Mouse (Mus musculus): ENCODE results near the gene Tcf7l2. TPM values are rescaled to one million over a fixed set of nuclear protein-coding genes. Genes with fewer than 3 reads are reported as not detected.

Gene Tcf7l2
- polyA plus RNA-seq, 1 experiment: 5.4 TPM

GRCm38 (mm10) chr19:55925425-55925803 lies 183.8 kb downstream of the Tcf7l2 start:
- no peaks in the 10 kb centered on the region for H3K27me3 ChIP-seq (ENCODE audit: control insufficient read depth, insufficient read depth, insufficient read length)
- H3K36me3 ChIP-seq (ENCODE audit: control insufficient read depth, insufficient read depth): peaks cover 12% of the 10 kb centered on the region
- no peak overlapping the region for H3K4me2 ChIP-seq (ENCODE audit: low read depth)
- TF ChIP-seq MYOG (IDR thresholded peaks at IDR 0.05; ENCODE audit: control insufficient read depth in 1 of 3, insufficient read depth in 1 of 3, insufficient read length in 2 of 3, low read depth in 2 of 3) (no peak), TCF12 (IDR thresholded peaks at IDR 0.05; ENCODE audit: insufficient read depth, poor library complexity, severe bottlenecking) (no peak), POLR2A (IDR thresholded peaks at IDR 0.05; ENCODE audit: insufficient read length, low read depth) (no peak), TCF3 (IDR thresholded peaks at IDR 0.05; ENCODE audit: insufficient read length, low read depth) (no peak), SRF (IDR thresholded peaks at IDR 0.05; ENCODE audit: control insufficient read depth, insufficient read length, low read depth) (no peak), POLR2AphosphoS2 (IDR thresholded peaks at IDR 0.05; ENCODE audit: insufficient read length, low read depth) (no peak), CEBPB (IDR thresholded peaks at IDR 0.05; ENCODE audit: insufficient read depth, poor library complexity, severe bottlenecking) (no peak), E2F4 (IDR thresholded peaks at IDR 0.05; ENCODE audit: insufficient read depth) (no peak)
- no peak overlapping the region for H3K4me3 ChIP-seq
- no peak overlapping the region for H3ac ChIP-seq (ENCODE audit: control insufficient read depth, insufficient read length)
- H3K79me2 ChIP-seq (ENCODE audit: control insufficient read depth, insufficient read depth): no peaks in the 10 kb centered on the region

GRCm38 (mm10) chr19:55925804-55926521 lies 184.3 kb downstream of the Tcf7l2 start:
- no peaks in the 10 kb centered on the region for H3K27me3 ChIP-seq (ENCODE audit: control insufficient read depth, insufficient read depth, insufficient read length)
- H3ac ChIP-seq (ENCODE audit: control insufficient read depth, insufficient read length): no peak overlapping the region
- H3K4me2 ChIP-seq (ENCODE audit: low read depth): no peak overlapping the region
- peaks cover 8% of the 10 kb centered on the region for H3K36me3 ChIP-seq (ENCODE audit: control insufficient read depth, insufficient read depth)
- H3K79me2 ChIP-seq (ENCODE audit: control insufficient read depth, insufficient read depth): no peaks in the 10 kb centered on the region
- no peak overlapping the region for H3K4me3 ChIP-seq
- TF ChIP-seq MAX (IDR thresholded peaks at IDR 0.05; ENCODE audit: low read depth) (no peak), REST (IDR thresholded peaks at IDR 0.05; ENCODE audit: insufficient read depth, insufficient read length) (no peak), E2F4 (IDR thresholded peaks at IDR 0.05; ENCODE audit: insufficient read depth) (no peak), POLR2AphosphoS2 (IDR thresholded peaks at IDR 0.05; ENCODE audit: insufficient read length, low read depth) (no peak), TCF12 (IDR thresholded peaks at IDR 0.05; ENCODE audit: insufficient read depth, poor library complexity, severe bottlenecking) (no peak), POLR2A (IDR thresholded peaks at IDR 0.05; ENCODE audit: insufficient read length, low read depth) (no peak), MYOG (IDR thresholded peaks at IDR 0.05; ENCODE audit: control insufficient read depth in 1 of 3, insufficient read depth in 1 of 3, insufficient read length in 2 of 3, low read depth in 2 of 3) (no peak)

- no peaks in the 10 kb centered on the region for H3K79me2 ChIP-seq (ENCODE audit: control insufficient read depth, insufficient read depth)
- H3ac ChIP-seq (ENCODE audit: control insufficient read depth, insufficient read length): no peak overlapping the region
- H3K4me3 ChIP-seq: no peak overlapping the region
- no peak for TF ChIP-seq TCF3 (IDR thresholded peaks at IDR 0.05; ENCODE audit: insufficient read length, low read depth)
- TF ChIP-seq E2F4 (IDR thresholded peaks at IDR 0.05; ENCODE audit: insufficient read depth): no peak
- TF ChIP-seq MAX (IDR thresholded peaks at IDR 0.05; ENCODE audit: low read depth): no peak
- TF ChIP-seq POLR2A (IDR thresholded peaks at IDR 0.05; ENCODE audit: insufficient read length, low read depth): no peak
- TF ChIP-seq POLR2AphosphoS2 (IDR thresholded peaks at IDR 0.05; ENCODE audit: insufficient read length, low read depth): no peak
- no peak for TF ChIP-seq MYOG (IDR thresholded peaks at IDR 0.05; ENCODE audit: control insufficient read depth in 1 of 3, insufficient read depth in 1 of 3, insufficient read length in 2 of 3, low read depth in 2 of 3)
- no peak for TF ChIP-seq TCF12 (IDR thresholded peaks at IDR 0.05; ENCODE audit: insufficient read depth, poor library complexity, severe bottlenecking)
- TF ChIP-seq MYOD1 (IDR thresholded peaks at IDR 0.05; ENCODE audit: control insufficient read depth in 1 of 3, insufficient read length in 2 of 3, low read depth in 2 of 3): no peak
- TF ChIP-seq USF1 (IDR thresholded peaks at IDR 0.05; ENCODE audit: low read depth): no peak
- TF ChIP-seq REST (IDR thresholded peaks at IDR 0.05; ENCODE audit: insufficient read depth, insufficient read length): no peak
- TF ChIP-seq CEBPB (IDR thresholded peaks at IDR 0.05; ENCODE audit: insufficient read depth, poor library complexity, severe bottlenecking): no peak
- TF ChIP-seq SRF (IDR thresholded peaks at IDR 0.05; ENCODE audit: control insufficient read depth, insufficient read length, low read depth): no peak
- H3K36me3 ChIP-seq (ENCODE audit: control insufficient read depth, insufficient read depth): no peaks in the 10 kb centered on the region
- H3K4me2 ChIP-seq (ENCODE audit: low read depth): no peak overlapping the region
- H3K27me3 ChIP-seq (ENCODE audit: control insufficient read depth, insufficient read depth, insufficient read length): no peaks in the 10 kb centered on the region
Measured at GRCm38 (mm10) chr19:55926858-55927673, 185.4 kb downstream of the Tcf7l2 start.

- TF ChIP-seq POLR2AphosphoS2 (IDR thresholded peaks at IDR 0.05; ENCODE audit: insufficient read length, low read depth) (no peak), TCF12 (IDR thresholded peaks at IDR 0.05; ENCODE audit: insufficient read depth, poor library complexity, severe bottlenecking) (no peak), E2F4 (IDR thresholded peaks at IDR 0.05; ENCODE audit: insufficient read depth) (no peak), POLR2A (IDR thresholded peaks at IDR 0.05; ENCODE audit: insufficient read length, low read depth) (no peak), CEBPB (IDR thresholded peaks at IDR 0.05; ENCODE audit: insufficient read depth, poor library complexity, severe bottlenecking) (no peak)
- Histone ChIP-seq H3K27me3 (ENCODE audit: control insufficient read depth, insufficient read depth, insufficient read length) (no peaks in the 10 kb centered on the region), H3K36me3 (ENCODE audit: control insufficient read depth, insufficient read depth) (no peaks in the 10 kb centered on the region), H3K4me3 (no peak overlapping the region), H3K4me2 (ENCODE audit: low read depth) (no peak overlapping the region), H3K79me2 (ENCODE audit: control insufficient read depth, insufficient read depth) (no peaks in the 10 kb centered on the region), H3ac (ENCODE audit: control insufficient read depth, insufficient read length) (no peak overlapping the region)
Measured at GRCm38 (mm10) chr19:55927674-55928061, 186.0 kb downstream of the Tcf7l2 start.
